Mouse (Mus musculus): ENCODE results near the gene 4930523C07Rik. TPM values are rescaled to one million over a fixed set of nuclear protein-coding genes. Genes with fewer than 3 reads are reported as not detected.

The 4930523C07Rik gene
- polyA plus RNA-seq (2015; fragmentation: Illumina TruSeq; extraction: RNeasy Lipid Tissue Mini Kit (QIAGEN cat#74804); ENCODE audit: insufficient read depth, low replicate concordance) = 143 TPM

GRCm38 (mm10) chr1:160044237-160045021 lies at the start of gene 4930523C07Rik:
Gene 4930523C07Rik (plus strand): TSS chr1:160044382.

Other genes with a start within 250 kb of the 4930523C07Rik start
- gene Tnn, start 109.2 kb downstream of the 4930523C07Rik start, polyA plus RNA-seq (2015; fragmentation: Illumina TruSeq; extraction: RNeasy Lipid Tissue Mini Kit (QIAGEN cat#74804); ENCODE audit: insufficient read depth, low replicate concordance) = 8.4 TPM
- gene Mrps14, start 150.8 kb downstream of the 4930523C07Rik start, polyA plus RNA-seq (2015; fragmentation: Illumina TruSeq; extraction: RNeasy Lipid Tissue Mini Kit (QIAGEN cat#74804); ENCODE audit: insufficient read depth, low replicate concordance) = 64.1 TPM
- gene Cacybp, start 168.5 kb downstream of the 4930523C07Rik start, polyA plus RNA-seq (2015; fragmentation: Illumina TruSeq; extraction: RNeasy Lipid Tissue Mini Kit (QIAGEN cat#74804); ENCODE audit: insufficient read depth, low replicate concordance) = 109 TPM

Data from spleen, adult 10 weeks (tissue).